Mouse (Mus musculus): ENCODE results near the gene Fam90a1b.

DNA sequence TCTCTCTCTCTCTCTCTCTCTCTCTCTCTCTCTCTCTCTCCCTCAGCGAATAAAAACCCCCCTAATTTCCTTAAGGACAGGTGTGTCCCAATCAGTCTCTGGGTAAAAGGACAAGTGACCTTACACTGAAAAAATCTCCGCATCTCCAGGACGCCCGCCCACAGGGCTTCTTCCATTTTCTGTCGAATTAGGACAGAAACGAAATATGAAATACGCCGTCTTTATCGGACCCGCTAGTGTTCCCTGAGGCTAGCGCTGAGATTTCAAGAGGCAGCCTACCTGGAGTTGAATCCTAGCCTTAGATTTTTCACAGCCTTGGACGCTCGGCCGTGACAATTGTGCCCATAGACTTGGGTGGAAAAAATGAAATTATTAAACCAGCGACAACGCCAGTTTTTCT is 548 bp downstream of the Fam90a1b start:
- TF ChIP-seq CTCF (IDR thresholded peaks at IDR 0.05; ENCODE audit: low read depth, low read length), result no peak
- no peak for TF ChIP-seq POLR2A (IDR thresholded peaks at IDR 0.05; ENCODE audit: insufficient read depth, low read length)
- no peak for TF ChIP-seq EP300 (IDR thresholded peaks at IDR 0.05; ENCODE audit: insufficient read depth, low read depth, low read length)

All from ES-Bruce4 (cell line).